Mouse (Mus musculus): Measurements from ENCODE around the gene Tacc2.

GRCm38 (mm10) chr7:130573746-130574145 lies 3.5 kb upstream of the Tacc2 start:
- TF ChIP-seq CTCF (IDR thresholded peaks at IDR 0.05; ENCODE audit: borderline replicate concordance, insufficient read depth, low read length) (no peak), POLR2A (IDR thresholded peaks at IDR 0.05; ENCODE audit: low read depth, low read length) (no peak)

All from embryonic fibroblast, embryonic 13.5 days (primary cell).